Mouse (Mus musculus): Measurements from ENCODE around the gene Slc7a5.

GRCm38 (mm10) chr8:121946351-121946750 is 38.9 kb upstream of the Slc7a5 start:
- no peak for TF ChIP-seq JUN (IDR thresholded peaks at IDR 0.05; ENCODE audit: insufficient read depth, low read depth, low read length)
- no peak for TF ChIP-seq USF1 (IDR thresholded peaks at IDR 0.05; ENCODE audit: low read depth, low read length)
- no peak for TF ChIP-seq CTCF (conservative IDR thresholded peaks at IDR 0.05 in 1 of 2, IDR thresholded peaks at IDR 0.05 in 1 of 2; ENCODE audit: low read depth in 2 of 2, low read length in 2 of 2)

Measured in CH12.LX (cell line).